Mouse (Mus musculus) kidney, adult 11 months (tissue): ENCODE measurements around the gene Rtn1.

Experiments used
- DNase-seq: peaks from one replicate; pipeline ENCODE4 v3.0.0; 2022

Gene Rtn1

DNA sequence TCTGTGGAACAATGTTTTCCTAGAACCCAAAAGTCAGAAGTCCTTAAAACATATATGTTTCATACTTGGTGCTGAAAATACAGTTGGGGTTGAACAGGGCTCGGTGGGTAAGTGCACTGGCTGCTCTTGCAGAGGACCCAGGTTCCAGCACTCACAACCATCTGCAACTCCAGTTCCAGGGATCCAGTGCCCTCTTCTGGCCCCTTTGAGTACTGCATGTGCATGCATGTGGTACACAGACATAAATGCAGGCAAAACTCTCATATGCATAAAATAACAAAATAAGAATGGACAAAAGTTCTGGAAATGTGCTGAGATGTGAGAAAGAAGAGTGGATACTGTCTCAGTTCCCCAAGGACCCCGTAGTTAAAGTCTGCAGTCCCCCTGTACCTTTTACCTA lies 141.2 kb downstream of the Rtn1 start:
- no peak for DNase-seq

DNA sequence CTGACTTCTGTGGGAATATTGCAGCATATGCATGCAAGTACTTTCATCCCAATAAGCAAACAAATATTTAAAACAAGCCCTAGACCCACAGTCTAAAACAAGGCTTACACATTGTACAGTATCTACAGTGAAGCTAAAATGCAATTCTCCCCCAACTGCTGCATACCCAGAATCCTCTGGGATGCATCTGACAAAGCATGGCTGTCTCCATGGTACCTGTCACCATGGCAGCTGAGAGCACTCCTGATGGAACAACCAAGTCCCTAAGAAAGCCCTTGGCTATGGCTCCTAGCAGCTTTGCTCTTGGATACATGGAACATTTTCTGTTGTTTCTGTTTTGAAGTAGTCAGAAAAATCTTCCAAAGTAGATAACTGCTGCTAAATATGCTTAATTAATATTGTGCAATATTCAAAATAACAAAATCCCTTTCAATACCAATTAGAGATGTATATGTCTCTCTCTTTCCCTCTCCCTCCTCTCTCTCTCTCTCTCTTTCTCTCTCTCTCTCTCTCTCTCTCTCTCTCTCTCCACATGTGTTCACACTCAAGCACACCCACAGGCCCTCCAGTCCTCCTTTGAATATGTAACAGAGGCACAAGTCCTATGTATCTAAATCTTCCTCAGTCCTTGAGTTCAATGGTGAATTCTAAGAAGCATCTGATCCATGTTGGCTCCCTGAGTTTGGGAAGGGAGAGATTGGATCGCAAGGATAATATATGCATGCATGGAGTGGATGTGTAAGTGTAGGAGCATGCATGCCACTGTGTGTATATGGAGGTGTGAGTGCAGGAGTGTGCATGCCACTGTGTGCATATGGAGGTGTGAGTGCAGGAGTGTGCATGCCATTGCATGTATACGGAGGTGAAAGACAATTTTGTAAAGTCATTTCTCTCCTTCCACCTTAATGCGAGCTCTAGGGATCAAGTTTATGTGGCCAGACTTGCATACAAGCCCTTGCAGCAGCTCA lies 143.3 kb downstream of the Rtn1 start:
- no peak for DNase-seq

DNA sequence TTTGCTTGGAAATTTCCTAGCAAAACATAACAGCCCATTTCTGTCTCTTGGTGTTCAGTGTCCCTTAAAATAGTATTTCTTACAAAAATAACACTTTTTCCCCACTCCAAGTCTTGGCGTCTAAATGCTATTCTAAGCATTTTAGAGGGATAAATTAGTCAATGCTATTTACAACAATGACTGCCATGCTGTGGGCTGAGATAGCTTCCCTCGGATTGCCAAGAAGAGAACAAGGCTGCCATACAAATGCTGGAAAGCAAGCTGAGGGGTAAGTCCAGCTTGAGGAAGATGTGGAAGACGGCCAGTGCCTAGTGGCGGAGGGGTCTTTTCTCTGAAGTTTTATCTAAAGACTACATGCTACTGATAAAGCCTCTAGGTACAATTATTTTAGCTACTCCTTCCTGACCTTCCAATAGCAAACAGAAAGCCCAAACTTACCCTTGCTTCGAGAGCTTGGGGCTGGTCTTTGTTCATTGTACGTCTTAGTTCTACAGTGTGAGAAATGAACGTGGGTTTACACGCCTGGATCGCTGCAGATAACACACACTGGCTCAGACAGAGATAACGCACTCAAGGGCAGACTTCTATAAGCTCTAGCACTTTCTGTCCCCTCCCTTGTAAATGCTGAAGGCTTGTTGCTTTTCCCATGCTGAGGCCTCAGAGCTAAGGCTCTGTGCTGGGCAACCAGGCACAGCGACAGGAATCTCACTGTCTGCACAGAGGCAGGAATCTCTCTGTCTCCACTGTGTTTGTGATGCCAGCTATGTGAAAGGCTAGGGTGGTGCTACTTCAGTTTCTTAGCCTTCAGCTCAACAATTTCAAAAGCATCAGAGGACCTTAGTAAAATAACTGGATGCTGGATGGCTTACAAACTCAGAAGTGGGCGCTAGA lies 145.4 kb downstream of the Rtn1 start:
- DNase-seq: no peak

DNA sequence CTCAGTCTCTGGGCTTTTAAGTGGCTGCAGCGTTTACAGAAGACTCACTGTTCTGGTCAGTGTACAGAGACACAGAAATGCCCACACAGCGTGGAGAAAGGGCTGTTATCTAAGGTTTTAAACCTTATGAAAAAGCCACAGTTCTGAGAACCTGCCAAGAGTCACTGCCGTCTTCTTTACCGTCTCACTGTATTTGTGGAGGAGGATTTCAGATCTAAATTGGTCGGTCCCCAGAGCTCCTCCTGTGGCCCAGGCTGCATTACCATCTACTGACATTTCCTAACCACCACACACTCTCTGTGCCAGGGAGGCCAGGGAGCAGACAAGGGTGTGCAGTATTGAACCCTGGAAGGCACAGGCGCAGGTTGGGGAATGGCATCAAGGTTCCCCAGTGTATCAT lies 151.9 kb downstream of the Rtn1 start:
- DNase-seq: no peak

DNA sequence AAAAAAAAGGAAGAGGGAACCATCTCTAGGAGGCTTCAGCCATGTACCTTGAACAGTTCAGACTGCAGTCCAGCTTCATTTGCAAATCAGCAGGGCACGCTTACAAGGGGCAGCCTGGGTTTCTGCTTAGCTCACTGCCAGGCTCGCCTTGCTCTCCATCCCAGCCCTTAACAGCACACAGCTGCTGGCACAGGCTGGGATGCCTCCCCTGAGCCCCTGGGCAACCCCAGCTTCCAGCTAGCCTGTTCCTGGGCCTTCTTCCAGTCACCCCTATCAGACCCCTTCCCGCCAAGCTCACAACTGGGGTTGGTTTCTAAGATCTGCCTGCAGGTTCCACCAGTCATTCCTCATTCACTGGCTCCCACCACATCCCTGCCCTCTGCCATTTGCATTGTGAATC lies 155.8 kb downstream of the Rtn1 start:
- no peak for DNase-seq

DNA sequence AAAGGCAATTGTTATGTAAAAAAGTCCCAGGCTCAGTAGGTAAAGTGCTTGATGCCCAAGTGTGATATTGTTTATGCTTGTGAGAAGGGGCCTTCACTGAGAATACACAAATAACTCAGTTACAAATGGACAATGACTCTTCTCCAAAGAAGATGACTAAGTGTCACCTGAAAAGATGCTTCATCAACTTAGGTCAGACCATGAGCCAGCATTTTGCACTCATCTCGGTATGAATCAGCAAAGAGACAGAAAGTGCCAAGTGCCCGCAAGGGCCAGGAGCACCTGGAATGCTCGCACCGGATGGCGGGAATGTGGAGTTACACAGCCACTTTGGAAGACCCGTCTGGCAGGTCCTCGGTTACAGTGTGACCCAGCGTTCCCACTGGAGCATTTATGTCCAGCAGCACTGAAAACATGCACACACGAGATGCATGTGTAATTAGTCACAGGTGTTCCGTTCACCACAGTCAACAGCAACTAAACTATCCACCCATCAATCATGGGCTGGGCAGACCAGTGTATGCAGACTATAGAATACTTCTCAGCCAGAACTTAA lies 156.9 kb downstream of the Rtn1 start:
- no peak for DNase-seq

DNA sequence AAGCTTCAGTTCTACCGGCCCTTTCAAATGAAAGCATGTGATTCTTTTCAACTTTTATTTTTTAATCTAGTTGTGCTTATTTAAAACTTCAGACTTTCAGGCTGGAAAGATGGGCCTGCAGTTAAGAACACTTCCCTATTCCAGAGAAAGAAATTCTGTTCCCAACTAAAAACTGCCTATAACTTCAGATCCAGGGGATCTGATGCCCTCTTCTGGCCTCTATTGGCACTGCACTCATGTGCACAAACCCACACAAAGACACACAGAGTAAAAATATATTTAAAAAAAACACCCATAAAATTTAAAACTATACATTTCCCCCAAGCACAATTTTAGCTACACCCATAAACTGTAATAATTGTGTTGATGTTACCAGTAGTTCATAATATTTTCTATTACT lies 163.9 kb downstream of the Rtn1 start:
- no peak for DNase-seq

DNA sequence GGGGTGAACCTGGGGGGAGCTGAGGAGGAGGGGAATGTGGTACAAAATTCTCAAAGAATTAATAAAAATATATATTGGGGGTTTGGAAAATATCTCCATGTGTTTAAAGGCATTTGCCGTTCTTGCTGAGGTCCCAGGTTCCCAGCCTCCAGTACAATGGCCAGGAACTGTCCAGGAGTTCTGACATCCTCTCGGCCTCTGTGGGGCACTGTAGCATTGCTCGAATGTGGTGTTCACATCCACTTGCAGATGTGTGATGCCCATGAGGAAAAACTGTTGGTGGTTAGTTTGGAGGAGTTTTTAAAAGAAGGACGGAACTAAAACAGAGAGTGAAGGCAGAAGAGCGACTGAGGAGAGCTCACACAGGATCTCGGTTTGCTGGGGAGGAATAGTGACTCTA lies 166.0 kb downstream of the Rtn1 start:
- DNase-seq: no peak

DNA sequence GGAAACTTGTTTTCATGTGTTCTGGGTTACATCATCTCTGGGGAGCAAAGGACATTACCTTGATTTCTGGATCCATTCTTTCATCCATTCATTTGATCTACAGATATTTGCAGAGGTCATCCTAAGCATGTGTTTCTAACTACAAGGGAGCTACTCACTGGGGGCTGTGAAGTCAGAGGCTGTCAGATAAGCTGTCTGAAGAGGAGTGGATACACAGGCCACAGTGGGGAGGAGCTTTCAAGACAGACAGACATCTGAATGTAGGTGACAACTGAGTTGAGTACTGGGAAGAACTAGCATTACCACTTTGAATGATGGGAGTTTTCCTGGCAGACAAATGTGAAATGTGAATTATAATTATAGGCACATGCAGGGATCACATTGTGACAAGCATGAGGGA lies 168.3 kb downstream of the Rtn1 start:
- no peak for DNase-seq

DNA sequence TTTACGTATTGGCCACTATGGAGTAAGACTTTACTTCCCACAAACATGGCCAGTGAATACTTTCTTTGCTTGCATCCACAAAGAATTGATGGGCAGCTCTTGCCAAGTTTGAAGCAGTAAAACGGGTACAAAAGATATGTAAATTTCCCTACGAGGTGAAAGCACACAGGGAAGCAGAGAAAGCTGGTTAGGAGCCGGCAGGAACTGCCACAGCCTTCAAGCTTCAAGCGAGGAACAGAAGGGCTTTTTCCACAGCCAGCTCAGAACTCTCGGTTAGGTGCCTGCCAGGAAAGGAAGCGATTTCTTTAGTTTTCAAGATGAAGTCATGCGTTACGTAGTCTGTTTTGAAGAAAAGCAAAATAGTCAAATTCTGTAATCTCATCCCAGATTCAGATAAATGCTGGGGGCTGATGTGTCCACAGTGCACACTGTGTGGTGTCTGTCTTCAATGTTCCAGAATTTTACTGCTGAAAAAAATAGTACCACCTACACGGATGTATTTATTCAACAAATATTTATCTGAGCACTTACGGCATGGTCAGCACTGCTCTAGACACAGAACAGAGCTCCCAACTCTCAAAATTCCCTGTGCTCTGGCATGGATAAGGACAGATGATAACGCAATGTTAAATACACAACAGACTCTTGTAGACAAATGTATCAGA lies 169.5 kb downstream of the Rtn1 start:
- no peak for DNase-seq

DNA sequence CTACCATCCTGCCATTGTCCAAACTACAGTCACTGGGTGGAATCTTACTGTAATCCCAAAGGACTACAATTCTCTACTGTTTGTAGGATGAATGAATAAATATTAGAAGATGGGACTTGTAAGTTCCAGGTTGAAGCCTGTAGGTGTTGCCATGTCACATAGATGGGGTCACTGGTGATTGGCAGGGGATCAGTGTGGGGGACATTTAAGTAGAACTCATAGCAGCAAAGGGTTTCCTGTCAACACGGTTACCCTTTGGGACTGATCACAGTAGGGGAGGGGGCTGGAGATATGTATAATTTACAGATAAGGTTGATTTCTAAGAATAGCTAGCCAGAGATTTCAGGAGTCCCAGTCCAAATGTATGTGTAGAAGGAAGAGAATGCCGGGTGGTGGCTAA lies 171.6 kb downstream of the Rtn1 start:
- DNase-seq: no peak

DNA sequence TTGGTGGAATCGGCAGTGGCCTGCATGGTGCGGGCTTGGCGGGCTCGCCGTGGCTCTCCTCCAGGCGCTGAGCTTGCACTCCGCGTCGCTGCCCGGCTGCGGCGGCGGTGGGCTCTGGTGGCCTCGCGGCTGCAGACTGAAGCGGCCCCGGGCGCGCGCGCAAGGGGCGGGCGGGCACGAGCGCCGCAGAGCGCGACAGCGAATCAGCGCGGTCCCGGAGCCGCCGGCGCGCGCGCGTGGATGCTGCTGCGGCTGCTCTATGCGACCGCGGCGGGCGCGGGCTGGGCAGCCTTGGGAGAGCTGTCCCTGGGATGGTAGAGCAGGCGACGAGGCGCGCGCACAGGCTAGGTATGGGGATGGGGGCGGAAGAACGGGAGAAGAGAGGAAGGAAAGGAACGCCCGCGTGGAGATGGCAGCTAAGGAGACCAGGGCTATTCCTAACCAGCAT lies 172.3 kb downstream of the Rtn1 start:
- DNase-seq: no peak

DNA sequence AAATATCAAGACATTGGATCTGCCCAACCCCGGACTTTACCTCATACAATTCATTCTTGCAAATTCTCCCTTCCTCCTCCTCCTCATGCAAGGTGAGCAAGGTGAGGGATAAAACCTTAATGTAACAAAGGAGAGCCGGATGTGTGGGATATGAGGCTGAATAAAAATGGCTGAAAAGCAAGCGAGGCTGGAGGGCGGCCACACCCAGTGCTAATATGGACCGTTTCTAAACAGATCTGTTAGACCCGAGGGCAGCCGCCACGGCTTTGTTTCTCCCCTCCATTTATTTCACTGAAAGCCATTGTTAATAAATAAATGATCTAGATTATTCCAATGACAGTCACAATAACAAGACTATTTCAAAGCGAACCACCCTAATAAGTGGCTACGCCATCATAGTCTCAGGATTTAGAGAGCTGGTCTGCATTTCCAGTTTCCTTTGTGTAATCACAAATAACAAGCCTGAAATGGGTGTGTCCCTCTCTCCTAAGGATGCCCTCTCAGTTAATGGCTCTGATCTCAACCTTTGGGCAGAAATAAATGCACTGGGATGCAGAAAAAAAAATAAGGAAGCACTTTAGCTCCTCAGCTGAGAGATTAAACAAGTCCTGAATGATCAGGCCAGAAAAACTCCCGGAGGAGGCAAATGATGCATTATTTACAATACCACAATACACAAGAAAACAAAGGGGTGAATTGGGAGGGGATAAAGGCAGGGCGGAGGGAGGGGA lies 173.1 kb downstream of the Rtn1 start:
- no peak for DNase-seq

DNA sequence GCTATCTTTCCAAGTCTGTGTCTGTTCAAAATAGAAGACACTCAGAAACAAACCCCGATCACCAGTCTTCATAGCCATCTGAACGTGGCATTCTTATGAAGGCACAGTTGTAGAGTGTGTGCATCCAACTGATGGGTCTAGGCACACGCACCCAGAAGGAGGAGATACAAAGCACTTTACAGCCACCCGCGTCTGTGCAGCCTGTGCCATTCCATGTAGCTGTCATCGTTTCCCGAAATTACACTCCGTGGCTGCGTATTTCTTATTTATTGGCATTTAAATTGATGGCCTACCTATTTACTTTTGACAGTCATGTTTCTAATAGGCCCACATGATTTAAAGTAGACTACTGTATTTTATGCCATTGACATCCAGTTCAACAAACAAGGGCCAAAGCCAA lies 173.9 kb downstream of the Rtn1 start:
- DNase-seq: no peak

DNA sequence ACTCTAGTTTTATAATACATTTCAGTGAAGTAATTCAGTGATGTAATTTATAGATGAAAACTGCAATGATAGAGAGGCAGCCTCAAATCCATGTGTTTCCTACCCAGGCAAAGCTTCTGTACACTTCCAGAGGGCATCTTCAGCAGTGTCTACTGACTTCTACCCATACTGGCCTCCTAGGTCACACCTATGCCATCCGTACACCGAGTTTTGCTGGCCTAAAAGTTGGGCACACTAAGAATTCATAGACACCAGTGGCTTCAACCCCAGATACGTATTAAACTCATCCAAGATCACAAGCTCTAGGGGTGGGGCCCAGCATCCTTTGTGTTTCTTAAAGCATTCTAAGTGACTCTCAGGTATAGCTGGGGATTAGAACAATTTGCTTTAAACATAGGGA lies 174.7 kb downstream of the Rtn1 start:
- no peak for DNase-seq

DNA sequence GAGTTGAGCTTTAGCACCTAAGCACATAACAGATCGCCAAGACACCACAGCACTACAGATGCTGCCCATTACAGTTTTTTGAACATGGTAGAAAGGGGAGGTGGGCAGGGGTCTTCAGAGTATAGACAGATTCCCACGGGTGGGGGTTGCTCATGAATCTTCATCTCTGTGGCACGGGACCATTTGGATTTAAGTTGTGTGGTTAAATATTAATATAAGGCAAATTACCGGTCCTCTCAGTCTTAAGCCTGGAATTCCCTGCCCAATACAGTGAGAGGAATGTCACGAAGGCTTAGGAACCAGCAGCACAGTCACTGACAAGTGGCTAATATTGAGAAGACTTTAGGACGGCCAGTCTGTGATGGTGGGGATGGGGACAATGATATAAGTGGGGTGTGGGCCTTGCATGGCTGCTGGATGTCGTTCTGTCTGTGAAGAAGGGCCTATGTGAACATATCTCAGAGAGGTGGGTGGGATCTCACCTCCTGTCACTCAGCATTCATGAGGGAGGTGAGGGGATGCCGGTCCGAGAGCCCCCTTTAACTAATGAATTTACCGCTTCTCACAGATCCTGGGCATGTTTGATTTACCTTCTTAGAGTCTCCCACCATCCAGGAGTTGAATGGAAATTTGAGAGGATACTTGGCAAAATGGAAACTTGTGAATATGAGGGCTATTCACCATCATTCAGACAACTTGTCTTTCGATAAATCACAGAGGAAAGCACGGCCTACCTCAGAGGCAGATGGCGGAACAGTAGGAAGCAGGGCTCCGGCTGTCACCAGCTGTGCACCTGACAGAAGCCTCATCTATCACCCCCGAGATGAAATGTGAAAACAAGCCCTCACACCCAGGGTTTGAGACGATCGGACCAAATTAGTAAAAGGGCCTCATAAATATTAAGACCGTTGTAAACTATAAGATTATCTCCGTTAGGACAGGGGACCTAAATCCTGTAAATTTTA lies 175.7 kb downstream of the Rtn1 start:
- no peak for DNase-seq

DNA sequence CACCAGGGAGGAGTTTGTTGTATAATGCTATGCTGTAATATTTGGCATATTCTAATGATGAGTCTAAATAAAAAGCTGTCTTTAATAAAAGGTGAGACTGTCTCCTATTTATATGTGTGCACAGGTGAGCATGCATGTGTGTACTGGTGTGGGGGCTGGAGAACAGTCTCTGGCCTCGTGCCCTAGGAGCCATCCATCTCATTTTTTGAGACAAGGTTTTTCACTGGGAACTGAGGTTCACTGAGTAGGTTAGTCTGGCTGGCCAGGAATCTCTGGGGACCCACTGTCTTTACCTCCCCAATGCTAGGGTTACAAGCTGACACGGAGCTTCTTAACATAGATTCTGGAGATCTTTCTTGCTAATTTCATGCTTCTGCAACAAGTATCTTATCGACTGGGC lies 176.7 kb downstream of the Rtn1 start:
- DNase-seq: no peak

DNA sequence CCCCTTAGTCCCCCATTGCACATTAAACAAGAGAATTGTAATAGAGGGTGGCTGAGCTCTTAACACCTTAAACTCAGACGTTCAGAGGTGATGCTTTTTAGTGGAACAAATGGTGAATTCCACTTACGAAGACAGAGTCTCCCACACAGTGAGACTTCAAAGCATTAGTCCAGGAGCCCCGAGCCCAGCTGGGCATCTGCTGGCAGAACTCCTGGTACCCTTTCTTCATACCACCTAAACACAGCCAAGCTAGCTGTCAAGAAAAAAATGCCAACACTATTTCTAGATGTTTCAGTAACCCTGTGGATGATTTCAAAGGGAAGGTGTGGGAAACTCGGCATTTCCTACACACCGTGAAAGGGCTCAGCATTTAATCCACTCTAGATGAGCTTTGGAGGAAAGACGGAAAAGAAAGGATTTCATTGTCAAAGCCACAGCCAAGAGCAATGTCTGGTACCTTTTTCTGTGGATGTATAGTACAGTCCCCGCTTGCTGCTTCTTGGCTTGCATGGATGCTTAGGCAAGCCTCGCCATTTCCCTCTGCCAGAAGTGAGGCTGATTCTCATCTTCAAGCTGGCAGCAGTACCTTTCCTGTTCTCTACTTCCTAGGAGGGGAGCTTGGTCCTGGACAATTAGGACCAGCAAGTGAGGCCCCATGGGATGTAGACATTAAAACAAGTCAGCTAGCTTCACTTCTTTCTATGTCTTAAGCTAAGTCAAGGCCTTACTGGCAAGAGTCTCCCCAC lies 179.2 kb downstream of the Rtn1 start:
- no peak for DNase-seq

DNA sequence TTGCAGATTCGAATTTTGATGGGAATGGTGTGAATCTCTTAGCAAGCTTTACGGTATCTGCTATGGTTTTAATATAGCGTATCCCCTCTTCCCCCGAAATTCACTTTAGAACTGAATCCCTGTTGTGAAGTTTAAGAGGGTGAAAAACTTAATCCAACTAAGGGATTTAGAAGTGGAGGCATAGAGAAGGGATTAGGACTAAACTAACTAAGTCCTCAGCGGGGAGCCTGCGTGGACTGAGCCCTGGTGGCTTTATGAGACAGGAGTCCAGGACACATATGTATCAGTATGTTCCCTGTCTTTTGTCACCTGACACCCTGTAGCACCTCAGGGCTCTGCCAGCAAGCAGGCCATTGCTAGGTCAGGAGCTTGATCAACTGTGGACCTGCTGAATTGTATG lies 181.1 kb downstream of the Rtn1 start:
- DNase-seq: no peak

DNA sequence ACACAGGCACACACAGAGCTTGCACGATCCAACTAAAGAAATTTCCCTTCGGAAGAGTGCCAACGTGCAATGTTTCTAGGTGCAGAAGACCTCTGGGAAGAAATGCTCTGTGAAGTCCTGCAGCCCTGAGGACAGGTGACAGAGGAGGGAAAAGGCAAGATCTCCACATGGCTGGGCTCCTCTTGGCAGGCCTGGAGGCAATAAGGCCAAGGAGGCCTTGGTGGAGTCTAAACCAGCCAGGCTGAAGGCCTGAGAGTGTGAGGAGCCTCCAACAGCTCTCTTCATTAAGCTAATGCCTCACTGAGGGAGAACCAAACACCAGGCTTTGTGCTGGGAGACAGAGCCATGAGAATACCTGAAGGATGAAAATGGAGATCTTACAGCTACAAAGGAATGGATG lies 183.5 kb downstream of the Rtn1 start:
- DNase-seq: no peak
